ENCODE assay signal across 14 mouse cellular contexts in genomic region chr5:93249940-93250578, GRCm38 (mm10). TPM values are rescaled to one million over a fixed set of nuclear protein-coding genes. Genes with fewer than 3 reads are reported as not detected.
"Had no signal": no experiment of that assay in that cellular context is flagged by ENCODE, and none has a peak within 500 bp of the region (broad histone marks: within the 10 kb centered on the region; RNA-seq: fewer than 3 reads in every experiment).

No protein-coding gene starts in this region.

- H3K27me3 ChIP-seq: limb, embryonic 12.5 days; limb, embryonic 15.5 days; liver, embryonic 13.5 days had no signal

- H3K36me3 ChIP-seq: limb, embryonic 12.5 days; limb, embryonic 15.5 days; liver, embryonic 13.5 days had no signal

- DNase-seq: kidney, adult 18-20 months; kidney, adult 9 months; kidney, postnatal 14 days; kidney, postnatal 4 days; left cerebral cortex, postnatal 4 days; liver, embryonic 13.5 days; lung, adult 2 months; midbrain, embryonic 14.5 days; thymus, adult 18-20 months; thymus, postnatal 36 days had no signal

- H3K4me3 ChIP-seq: limb, embryonic 12.5 days; limb, embryonic 15.5 days; liver, embryonic 13.5 days had no signal

- H3K4me1 ChIP-seq: limb, embryonic 12.5 days; limb, embryonic 15.5 days; liver, embryonic 13.5 days had no signal

- H3K27ac ChIP-seq: limb, embryonic 12.5 days; limb, embryonic 15.5 days; liver, embryonic 13.5 days had no signal

- H3K9ac ChIP-seq: limb, embryonic 12.5 days; limb, embryonic 15.5 days; liver, embryonic 13.5 days had no signal

RNA-seq across cellular contexts. Expression of gene 2010109A12Rik, which starts 43.7 kb away (rescaled TPM):
- total RNA-seq: midbrain, postnatal 0 days had no signal
- polyA plus RNA-seq: lung, adult 2 months; small intestine, adult 2 months had no signal
